Mouse (Mus musculus) forebrain, embryonic 15.5 days (tissue): ENCODE measurements around the gene Olfr320. TPM values are rescaled to one million over a fixed set of nuclear protein-coding genes. Genes with fewer than 3 reads are reported as not detected.

Experiments used
- ATAC-seq: fragments of 200-750 bp; cut with Nextera tagmentation; replicated peaks from 2 replicates; pipeline ENCODE4 v1.8.0; 2017; ENCODE audit warnings: mild to moderate bottlenecking, moderate TSS enrichment, moderate library complexity
- H3K27ac ChIP-seq: fragments of 300-500 bp; sonication (generic); replicated peaks from 2 replicates; pipeline ENCODE4 v1.5.1; 2015; ENCODE audit warnings: mild to moderate bottlenecking, inconsistent platforms
- H3K27me3 ChIP-seq: fragments of 300-500 bp; sonication (generic); 2 replicates; pipeline ENCODE4 v1.6.1; 2015; ENCODE audit warnings: inconsistent platforms
- H3K36me3 ChIP-seq: fragments of 300-500 bp; sonication (generic); 2 replicates; pipeline ENCODE4 v1.6.1; 2015; ENCODE audit warnings: mild to moderate bottlenecking, inconsistent platforms
- H3K4me1 ChIP-seq: fragments of 300-500 bp; sonication (generic); 2 replicates; pipeline ENCODE4 v1.6.1; 2015; ENCODE audit warnings: inconsistent platforms
- H3K4me2 ChIP-seq: fragments of 300-500 bp; sonication (generic); replicated peaks from 2 replicates; pipeline ENCODE4 v1.6.1; 2015; ENCODE audit warnings: mild to moderate bottlenecking, inconsistent platforms
- H3K4me3 ChIP-seq: fragments of 300-500 bp; sonication (generic); 2 replicates; pipeline ENCODE4 v1.5.1; 2015; ENCODE audit warnings: mild to moderate bottlenecking, inconsistent platforms
- H3K9ac ChIP-seq: fragments of 300-500 bp; sonication (generic); replicated peaks from 2 replicates; pipeline ENCODE4 v1.6.1; 2015; ENCODE audit warnings: mild to moderate bottlenecking, inconsistent platforms
- H3K9me3 ChIP-seq: fragments of 300-500 bp; sonication (generic); 2 replicates; pipeline ENCODE4 v1.6.1; 2016; ENCODE audit warnings: inconsistent platforms
- WGBS: fragments of 180-500 bp; shearing (Covaris S2); methylation state at CpG from one replicate; pipeline ENCODE4 v1.1.7; 2015; ENCODE audit warnings: mixed read lengths; 5-methylcytosine and 5-hydroxymethylcytosine counted together
- polyA plus RNA-seq: library from polyadenylated mRNA; unstranded; fragments of >200 nt; fragmentation: Nextera tagmentation; extraction: Ambion mirVana; gene quantifications from 2 replicates; pipeline ENCODE4 v1.2.1, GENCODE M21; 2015

The Olfr320 gene
- polyA plus RNA-seq: not detected in 2 replicates

DNA sequence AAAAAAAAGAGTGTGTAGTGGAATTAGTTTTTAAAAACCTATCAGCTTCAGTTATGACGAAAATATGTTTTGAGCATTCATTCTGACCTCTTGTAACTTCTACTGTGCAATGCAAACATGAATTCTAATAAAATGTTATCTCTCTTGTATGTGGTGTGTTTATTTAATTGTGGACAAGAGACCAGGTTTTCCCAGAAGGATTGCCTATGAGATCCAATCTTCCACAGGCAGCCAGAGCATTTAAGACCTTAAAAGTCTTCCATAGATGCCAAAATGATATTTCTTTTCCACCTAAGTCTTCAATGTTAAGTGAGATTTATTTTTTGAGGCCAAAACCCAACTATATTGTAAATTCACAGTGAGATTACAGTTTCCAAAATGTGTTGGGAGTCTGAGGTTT lies at the start of gene Olfr320:
Olfr320 (plus strand) TSS at position 301 of the 400 bp plus-strand sequence.
- WGBS: 91% methylated on average over 1 of the region's 1 CpGs
- Histone ChIP-seq H3K27me3 (no peaks in the 10 kb centered on the region), H3K36me3 (no peaks in the 10 kb centered on the region), H3K4me2 (no peak within 1 kb of the TSS), H3K4me3 (no peak within 1 kb of the TSS), H3K4me1 (no peaks in the 10 kb centered on the region), H3K9me3 (no peaks in the 10 kb centered on the region), H3K27ac (no peak within 1 kb of the TSS), H3K9ac (no peak within 1 kb of the TSS)
- ATAC-seq: no peak

DNA sequence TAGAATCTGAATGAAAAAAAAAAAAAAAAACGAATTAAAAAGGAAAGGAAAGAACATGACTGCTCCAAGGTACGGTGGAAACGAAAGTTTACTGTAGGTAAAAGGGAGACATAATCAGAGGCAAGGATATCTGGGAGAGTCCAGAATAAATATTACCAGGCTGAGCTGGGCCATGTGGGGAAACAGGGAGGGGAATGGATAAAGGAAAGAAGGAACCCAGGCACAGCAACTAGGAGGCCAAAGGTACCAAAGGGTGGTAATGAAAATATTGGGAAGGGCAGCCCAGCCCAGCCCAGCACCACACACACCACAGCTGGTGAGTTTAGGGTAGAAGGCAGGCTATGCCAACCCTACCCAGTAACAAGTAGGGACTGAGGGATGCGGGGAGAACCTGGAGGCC lies 46.0 kb upstream of the Olfr320 start:
- no peak overlapping the region for H3K9ac ChIP-seq
- H3K9me3 ChIP-seq: no peaks in the 10 kb centered on the region
- ATAC-seq: no peak
- no peak overlapping the region for H3K27ac ChIP-seq
- no peaks in the 10 kb centered on the region for H3K36me3 ChIP-seq
- no peak overlapping the region for H3K4me3 ChIP-seq
- H3K4me2 ChIP-seq: no peak overlapping the region
- 0 out of 2 replicates have a peak, but pooled peaks cover 1% of the 10 kb centered on the region for H3K27me3 ChIP-seq
- no peaks in the 10 kb centered on the region for H3K4me1 ChIP-seq
- WGBS: 60% methylated on average over 4 of the region's 4 CpGs

DNA sequence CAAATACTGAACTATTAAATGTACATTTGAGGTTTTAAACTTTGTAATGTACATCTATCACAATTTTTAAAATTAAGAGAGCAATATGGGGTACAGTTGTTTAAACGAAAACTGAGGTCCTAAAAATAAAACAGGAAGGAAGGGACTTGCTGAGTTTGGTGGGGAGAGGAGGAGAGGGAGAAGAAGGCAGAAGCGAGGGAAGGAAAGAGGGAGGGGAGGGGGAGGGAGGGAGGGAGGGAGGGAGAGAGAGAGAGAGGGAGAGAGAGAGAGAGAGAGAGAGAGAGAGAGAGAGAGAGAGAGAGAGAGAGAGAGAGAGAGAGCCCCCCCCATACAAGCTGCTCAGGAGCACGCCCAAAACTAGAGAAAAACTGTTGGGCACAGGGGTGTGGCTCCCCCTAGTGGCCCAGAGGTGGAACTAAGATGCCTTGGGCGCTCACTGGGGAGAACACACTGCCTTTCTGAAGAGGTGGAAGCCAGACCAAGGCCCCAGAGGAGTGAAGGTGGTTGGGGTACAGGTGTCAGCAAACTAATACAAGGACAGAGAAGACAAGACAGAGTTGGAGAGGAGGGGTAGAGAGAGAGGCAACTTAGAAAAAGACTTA lies 44.4 kb upstream of the Olfr320 start:
- Histone ChIP-seq H3K4me2 (no peak overlapping the region), H3K9me3 (no peaks in the 10 kb centered on the region), H3K9ac (no peak overlapping the region), H3K4me3 (no peak overlapping the region), H3K36me3 (no peaks in the 10 kb centered on the region), H3K27ac (no peak overlapping the region), H3K4me1 (peaks cover 10% of the 10 kb centered on the region), H3K27me3 (peaks cover 8% of the 10 kb centered on the region; the same call in 1 of the 2 replicates)
- ATAC-seq: no peak
- 25% methylated on average over 3 of the region's 4 CpGs for WGBS

DNA sequence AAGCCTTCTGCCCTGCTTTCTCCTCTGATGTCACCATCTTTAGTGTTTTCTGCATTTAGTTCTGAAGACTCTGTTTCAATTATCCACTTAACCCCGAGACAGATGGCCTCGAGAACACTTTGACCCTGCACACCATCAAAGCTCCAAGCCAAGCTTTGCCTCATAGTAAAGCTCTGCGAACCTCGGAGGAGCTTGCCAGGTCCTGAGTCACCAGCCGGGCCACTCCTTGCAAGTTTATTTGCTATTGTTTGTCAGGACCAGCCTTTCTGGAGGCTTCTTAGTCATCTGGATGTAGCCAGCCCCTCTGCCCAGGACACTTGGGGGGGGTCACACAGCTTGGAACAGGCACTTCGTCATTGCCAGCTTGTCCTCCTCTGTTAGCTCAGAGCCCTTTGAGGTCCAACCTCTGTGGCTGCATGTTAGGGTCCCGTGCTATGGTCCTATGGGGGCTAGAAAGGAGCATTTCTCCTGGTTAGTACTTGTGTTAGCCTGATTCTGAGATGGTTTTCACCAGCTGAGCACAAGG lies 42.7 kb upstream of the Olfr320 start:
- WGBS: 70% methylated on average over 7 of the region's 7 CpGs
- no peak for ATAC-seq
- Histone ChIP-seq H3K4me2 (no peak overlapping the region), H3K9me3 (no peaks in the 10 kb centered on the region), H3K27ac (no peak overlapping the region), H3K27me3 (peaks cover 12% of the 10 kb centered on the region; the same call in 1 of the 2 replicates), H3K4me1 (peaks cover 10% of the 10 kb centered on the region), H3K36me3 (no peaks in the 10 kb centered on the region), H3K9ac (no peak overlapping the region), H3K4me3 (no peak overlapping the region)

DNA sequence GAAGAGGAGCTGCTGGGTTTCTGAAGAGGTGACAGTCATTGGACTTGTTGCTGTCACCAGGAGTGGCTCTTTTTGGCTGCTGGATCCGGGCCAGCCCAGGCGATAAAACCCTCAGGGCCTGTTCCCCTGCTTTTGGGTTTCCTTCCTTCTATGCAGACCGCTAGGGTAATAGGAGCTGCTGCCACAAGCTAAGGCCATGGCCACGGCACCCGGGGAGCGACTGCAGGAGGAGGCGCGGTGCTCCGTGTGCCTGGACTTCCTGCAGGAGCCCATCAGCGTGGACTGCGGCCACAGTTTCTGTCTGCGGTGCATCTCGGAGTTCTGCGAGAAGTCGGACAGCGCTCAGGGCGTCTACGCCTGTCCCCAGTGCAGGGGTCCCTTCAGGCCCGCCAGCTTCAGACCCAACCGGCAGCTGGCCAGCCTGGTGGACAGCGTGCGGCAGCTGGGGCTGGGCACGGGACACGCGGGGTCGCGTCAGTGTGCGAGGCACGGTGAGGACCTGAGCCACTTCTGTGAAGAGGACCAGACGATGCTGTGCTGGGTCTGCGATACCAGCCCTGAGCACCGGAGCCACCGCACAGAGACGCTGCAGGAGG lies 40.5 kb upstream of the Olfr320 start, which contains the start of gene Trim58:
Trim58 (plus strand) TSS at position 194 of the 596 bp plus-strand sequence.
- 3% methylated on average over 34 of the region's 34 CpGs for WGBS

DNA sequence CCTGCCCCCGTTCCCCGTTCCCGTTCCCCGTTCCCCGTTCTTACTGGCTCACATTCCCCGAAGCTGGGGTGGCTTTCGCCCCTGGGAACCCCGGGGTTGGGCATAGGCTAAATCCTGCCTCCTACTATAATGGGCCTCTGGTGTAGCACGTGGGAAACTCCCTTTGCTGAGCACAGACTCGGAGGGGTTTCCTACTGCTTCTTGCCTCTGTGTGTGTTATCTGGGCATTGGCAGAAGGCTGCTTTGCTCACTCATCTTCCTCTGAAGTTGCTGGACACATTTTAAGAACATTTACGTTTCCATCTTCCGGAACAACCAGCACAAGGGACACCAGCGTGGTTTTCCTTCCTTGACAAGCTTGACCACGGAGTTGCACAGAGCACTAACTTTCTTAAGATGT lies 39.8 kb upstream of the Olfr320 start:
- no peak overlapping the region for H3K27ac ChIP-seq
- 27% methylated on average over 14 of the region's 14 CpGs for WGBS
- H3K9me3 ChIP-seq: no peaks in the 10 kb centered on the region
- H3K4me3 ChIP-seq: peak overlapping the region; percentile 40
- H3K9ac ChIP-seq: peak overlapping the region; percentile 38; the same call in 1 of the 2 replicates
- H3K4me1 ChIP-seq: peaks cover 10% of the 10 kb centered on the region
- peaks cover 12% of the 10 kb centered on the region; the same call in 1 of the 2 replicates for H3K27me3 ChIP-seq
- ATAC-seq: no peak
- H3K36me3 ChIP-seq: no peaks in the 10 kb centered on the region
- H3K4me2 ChIP-seq: peak overlapping the region; percentile 79

More for the DNA sequence above, 40.5 kb upstream of the Olfr320 start, which contains the start of gene Trim58:
- H3K9ac ChIP-seq: peak within 1 kb of the TSS; percentile 38
- no peak within 1 kb of the TSS for H3K27ac ChIP-seq
- no peak for ATAC-seq
- H3K36me3 ChIP-seq: no peaks in the 10 kb centered on the region
- peaks cover 12% of the 10 kb centered on the region; the same call in 1 of the 2 replicates for H3K27me3 ChIP-seq
- no peaks in the 10 kb centered on the region for H3K9me3 ChIP-seq
- peaks cover 10% of the 10 kb centered on the region for H3K4me1 ChIP-seq
- peak within 1 kb of the TSS; percentile 40 for H3K4me3 ChIP-seq
- H3K4me2 ChIP-seq: peak within 1 kb of the TSS; percentile 79

DNA sequence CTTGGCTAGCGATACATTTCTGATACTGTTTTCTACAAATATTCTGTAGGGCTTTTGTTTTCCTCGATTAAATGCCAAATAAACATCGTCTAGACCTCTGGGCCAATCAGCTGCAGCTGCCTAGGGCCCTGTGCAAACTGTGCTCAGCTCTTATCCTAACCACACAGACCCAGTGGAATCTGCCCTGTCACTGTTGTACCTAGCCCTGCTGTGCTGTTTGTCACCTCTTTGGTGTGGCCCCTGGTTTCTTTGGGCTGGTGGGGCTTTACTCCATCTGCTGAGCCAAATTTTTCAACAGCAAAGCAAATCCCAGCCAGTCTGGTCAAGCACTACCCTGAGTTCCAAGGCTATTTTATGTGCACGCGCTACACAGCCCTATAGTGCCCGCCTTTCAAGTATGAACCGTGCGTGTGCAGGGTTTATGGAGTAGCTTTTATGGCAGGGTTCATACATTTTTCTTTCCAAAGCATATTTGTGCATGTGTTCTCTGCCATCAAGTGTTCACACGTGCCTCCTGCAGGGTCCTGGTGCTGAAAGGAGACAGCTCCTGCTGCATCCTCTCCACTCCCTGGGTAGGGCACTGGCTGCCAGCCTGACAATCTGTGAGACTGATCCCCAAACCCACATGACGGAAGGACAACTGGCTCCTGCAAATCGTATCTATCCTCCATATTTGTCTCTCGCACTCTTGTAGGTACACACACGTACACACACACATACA lies 39.1 kb upstream of the Olfr320 start:
- ATAC-seq: no peak
- 74% methylated on average over 13 of the region's 13 CpGs for WGBS
- Histone ChIP-seq H3K9me3 (no peaks in the 10 kb centered on the region), H3K36me3 (no peaks in the 10 kb centered on the region), H3K4me2 (no peak overlapping the region), H3K9ac (no peak overlapping the region), H3K4me1 (peaks cover 10% of the 10 kb centered on the region), H3K4me3 (no peak overlapping the region), H3K27ac (no peak overlapping the region), H3K27me3 (peaks cover 12% of the 10 kb centered on the region; the same call in 1 of the 2 replicates)

DNA sequence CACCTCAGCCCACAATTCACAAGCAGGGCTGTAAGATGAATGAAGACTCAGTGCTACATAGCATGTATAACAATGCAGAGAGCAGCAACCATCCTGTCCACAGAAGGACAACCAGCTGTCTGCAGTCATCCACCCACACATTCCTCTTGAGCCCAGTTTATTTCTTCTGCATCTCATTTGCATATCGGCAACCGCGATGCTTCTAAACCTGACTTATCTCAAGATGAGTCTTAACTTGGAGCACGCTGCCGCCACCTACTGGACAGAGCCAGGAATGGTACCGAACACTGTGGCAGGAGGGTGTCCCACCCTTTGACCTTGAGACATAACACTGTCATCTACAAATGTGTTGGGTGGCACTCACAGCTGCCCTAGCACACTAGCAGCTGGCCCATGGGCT lies 37.5 kb upstream of the Olfr320 start:
- peaks cover 12% of the 10 kb centered on the region; the same call in 1 of the 2 replicates for H3K27me3 ChIP-seq
- H3K4me2 ChIP-seq: no peak overlapping the region
- peaks cover 10% of the 10 kb centered on the region for H3K4me1 ChIP-seq
- no peak for ATAC-seq
- H3K4me3 ChIP-seq: no peak overlapping the region
- no peaks in the 10 kb centered on the region for H3K9me3 ChIP-seq
- no peak overlapping the region for H3K9ac ChIP-seq
- H3K36me3 ChIP-seq: no peaks in the 10 kb centered on the region
- 39% methylated on average over 6 of the region's 6 CpGs for WGBS
- no peak overlapping the region for H3K27ac ChIP-seq

DNA sequence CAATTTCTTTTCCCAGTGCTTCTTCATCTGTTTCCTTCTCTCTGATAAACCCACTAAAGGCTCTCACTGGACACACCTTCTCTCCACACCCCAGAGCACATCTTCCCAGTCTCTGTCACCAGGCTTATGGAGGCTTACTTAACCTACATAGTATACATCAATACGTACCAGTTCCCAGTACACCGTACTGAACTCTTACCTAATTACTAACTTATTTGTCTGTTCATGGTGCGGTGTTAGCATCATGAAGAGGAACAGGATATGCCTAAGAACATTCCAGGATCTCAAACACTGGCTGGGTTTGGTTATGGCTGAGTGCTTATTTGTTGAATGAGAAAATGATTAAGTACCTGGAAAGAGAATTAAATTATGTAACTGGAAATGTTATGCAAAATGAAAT lies 25.7 kb upstream of the Olfr320 start:
- no peak overlapping the region for H3K4me2 ChIP-seq
- H3K9ac ChIP-seq: no peak overlapping the region
- H3K36me3 ChIP-seq: no peaks in the 10 kb centered on the region
- H3K27me3 ChIP-seq: no peaks in the 10 kb centered on the region
- 92% methylated on average over 3 of the region's 3 CpGs for WGBS
- ATAC-seq: no peak
- no peaks in the 10 kb centered on the region for H3K9me3 ChIP-seq
- H3K27ac ChIP-seq: no peak overlapping the region
- H3K4me3 ChIP-seq: no peak overlapping the region
- no peaks in the 10 kb centered on the region for H3K4me1 ChIP-seq

DNA sequence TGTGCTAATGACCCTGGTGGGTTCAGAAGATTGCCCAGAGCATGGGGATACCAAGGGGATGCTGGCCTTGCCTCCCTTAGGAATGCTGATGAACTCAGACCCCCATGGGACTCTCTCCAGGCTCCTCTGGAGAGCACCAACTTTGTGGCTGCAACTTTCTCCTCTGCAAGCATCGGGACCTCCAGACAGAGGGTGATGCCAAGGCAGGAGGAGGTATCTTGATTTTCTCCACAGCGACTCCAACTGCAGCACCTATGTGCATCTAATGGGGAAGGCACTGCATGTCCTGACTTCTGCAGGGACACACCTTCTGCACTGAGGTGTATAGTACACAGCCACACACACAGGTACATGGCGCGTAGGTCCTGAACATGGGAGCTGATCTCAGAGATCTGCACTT lies 22.3 kb upstream of the Olfr320 start, which contains the start of gene Olfr322:
Olfr322 (plus strand) TSS at position 187 of the 400 bp plus-strand sequence.
- H3K27me3 ChIP-seq: no peaks in the 10 kb centered on the region
- no peak for ATAC-seq
- WGBS: 85% methylated on average over 4 of the region's 4 CpGs
- no peak within 1 kb of the TSS for H3K4me3 ChIP-seq
- no peak within 1 kb of the TSS for H3K9ac ChIP-seq
- no peaks in the 10 kb centered on the region for H3K36me3 ChIP-seq
- no peaks in the 10 kb centered on the region for H3K9me3 ChIP-seq
- H3K27ac ChIP-seq: no peak within 1 kb of the TSS
- H3K4me2 ChIP-seq: no peak within 1 kb of the TSS
- no peaks in the 10 kb centered on the region for H3K4me1 ChIP-seq

DNA sequence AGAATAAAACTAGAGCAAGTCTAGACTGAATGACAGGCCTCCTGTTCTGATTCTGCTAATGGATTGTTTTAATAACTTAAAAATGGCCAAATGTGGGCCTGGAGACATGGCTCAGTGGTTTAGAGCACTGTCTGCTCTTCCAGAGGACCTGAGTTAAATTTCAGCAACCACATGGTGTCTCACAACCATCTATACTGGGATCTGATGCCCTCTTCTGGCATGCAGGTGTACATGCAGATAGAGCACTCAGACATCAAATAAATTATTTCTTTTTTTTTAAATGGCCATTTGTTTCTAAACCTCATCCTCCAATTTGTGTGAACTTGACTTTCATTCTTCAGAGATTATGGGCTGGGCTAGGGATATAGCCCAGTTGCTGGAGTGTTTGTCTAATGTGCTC lies 11.6 kb upstream of the Olfr320 start:
- Histone ChIP-seq H3K9me3 (no peaks in the 10 kb centered on the region), H3K27me3 (no peaks in the 10 kb centered on the region), H3K4me3 (no peak overlapping the region), H3K36me3 (no peaks in the 10 kb centered on the region), H3K4me2 (no peak overlapping the region), H3K27ac (no peak overlapping the region), H3K4me1 (no peaks in the 10 kb centered on the region), H3K9ac (no peak overlapping the region)
- no peak for ATAC-seq

DNA sequence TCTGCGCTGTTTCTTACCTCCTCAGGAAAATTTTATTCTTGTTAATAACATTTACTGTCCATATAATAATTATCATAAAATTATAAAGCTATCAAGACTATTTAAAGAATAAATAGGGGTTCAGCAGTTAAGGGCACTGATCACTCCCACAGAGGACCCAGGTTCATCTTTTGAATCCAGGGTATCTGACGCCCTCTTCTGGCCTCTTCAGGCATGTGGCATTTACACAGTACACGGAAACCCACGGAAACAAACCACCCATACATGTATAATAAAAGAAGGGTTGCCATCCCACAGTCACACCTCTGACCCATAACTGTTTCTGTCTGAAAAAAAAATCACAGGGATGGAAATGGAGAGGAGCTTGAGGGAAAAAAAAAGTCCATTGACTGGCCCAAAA lies 9.1 kb upstream of the Olfr320 start:
- Histone ChIP-seq H3K9me3 (no peaks in the 10 kb centered on the region), H3K27me3 (no peaks in the 10 kb centered on the region), H3K4me1 (no peaks in the 10 kb centered on the region), H3K9ac (no peak overlapping the region), H3K27ac (no peak overlapping the region), H3K4me3 (no peak overlapping the region), H3K4me2 (no peak overlapping the region), H3K36me3 (no peaks in the 10 kb centered on the region)
- no peak for ATAC-seq
- WGBS: 51% methylated on average over 4 of the region's 4 CpGs
